Mouse (Mus musculus) bone marrow macrophage, adult 2 months (primary cell): ENCODE data around the gene Fcamr.

Experiments
- CTCF ChIP-seq: IDR thresholded peaks from 2 replicates; pipeline ENCODE4 v1.5.1; 2012; ENCODE audit warnings: low read depth, mild to moderate bottlenecking, low read length, moderate library complexity
- POLR2A ChIP-seq: IDR thresholded peaks from 2 replicates; pipeline ENCODE4 v1.6.1; 2012; ENCODE audit warnings: mild to moderate bottlenecking, low read depth, low read length, borderline replicate concordance

- TF ChIP-seq POLR2A (no peak), CTCF (no peak)
Measured at GRCm38 (mm10) chr1:130826448-130826847, 25.7 kb downstream of the Fcamr start, which contains the start of gene Pigr.
